Mouse (Mus musculus) embryo, embryonic 10.5 days (tissue): ENCODE measurements around the gene Keg1.
"Not testable (repeated sequence)": the region's sequence is repeated elsewhere in the genome, so short reads cannot be mapped to it uniquely, and the experiment has no call there.

Experiments used
- DNase-seq: peaks from one replicate; pipeline ENCODE4 v3.0.0-alpha.2; 2015; ENCODE audit warnings: low spot score

Keg1 gene

GRCm38 (mm10) chr19:12695590-12695989 is at the start of gene Keg1:
Gene Keg1, plus strand, starts transcription at chr19:12695786.
- DNase-seq: no peak

GRCm38 (mm10) chr19:12649511-12649910 is 46.1 kb upstream of the Keg1 start:
- DNase-seq: no peak

GRCm38 (mm10) chr19:12666156-12666555 is 29.4 kb upstream of the Keg1 start:
- DNase-seq: no peak

GRCm38 (mm10) chr19:12668601-12669000 is 27.0 kb upstream of the Keg1 start:
- DNase-seq: not testable (repeated sequence)

GRCm38 (mm10) chr19:12670139-12670538 is 25.4 kb upstream of the Keg1 start, which contains the start of gene Olfr1442:
Gene Olfr1442, plus strand, starts transcription at chr19:12670439.
- DNase-seq: no peak

- no peak for DNase-seq
Observed at GRCm38 (mm10) chr19:12671051-12671450, 24.5 kb upstream of the Keg1 start.

- DNase-seq: no peak
Observed at GRCm38 (mm10) chr19:12677812-12678211, 17.8 kb upstream of the Keg1 start, which contains the start of gene Olfr1443. Gene Olfr1443, plus strand, starts transcription at chr19:12678112.

- DNase-seq: no peak
Observed at GRCm38 (mm10) chr19:12684638-12685037, 10.9 kb upstream of the Keg1 start.

- no peak for DNase-seq
Observed at GRCm38 (mm10) chr19:12685231-12685630, 10.4 kb upstream of the Keg1 start.

- no peak for DNase-seq
Observed at GRCm38 (mm10) chr19:12696221-12696620, 635 bp downstream of the Keg1 start.

GRCm38 (mm10) chr19:12708458-12708857 is 12.9 kb downstream of the Keg1 start:
- DNase-seq: no peak

- DNase-seq: no peak
Observed at GRCm38 (mm10) chr19:12708986-12709385, 13.4 kb downstream of the Keg1 start.

- no peak for DNase-seq
Observed at GRCm38 (mm10) chr19:12719189-12719588, 23.6 kb downstream of the Keg1 start.

GRCm38 (mm10) chr19:12720463-12720862 is 24.9 kb downstream of the Keg1 start:
- DNase-seq: no peak

GRCm38 (mm10) chr19:12720919-12721318 is 25.3 kb downstream of the Keg1 start:
- not testable (repeated sequence) for DNase-seq

GRCm38 (mm10) chr19:12721596-12721995 is 26.0 kb downstream of the Keg1 start:
- DNase-seq: not testable (repeated sequence)

GRCm38 (mm10) chr19:12722308-12722707 is 26.7 kb downstream of the Keg1 start:
- peak; percentile 5 for DNase-seq

GRCm38 (mm10) chr19:12725851-12726250 is 30.3 kb downstream of the Keg1 start:
- DNase-seq: no peak

- DNase-seq: no peak
Observed at GRCm38 (mm10) chr19:12731036-12731435, 35.5 kb downstream of the Keg1 start.

GRCm38 (mm10) chr19:12731950-12732349 is 36.4 kb downstream of the Keg1 start:
- DNase-seq: no peak

- DNase-seq: no peak
Observed at GRCm38 (mm10) chr19:12756286-12756685, 60.7 kb downstream of the Keg1 start.

- no peak for DNase-seq
Observed at GRCm38 (mm10) chr19:12758936-12759478, 63.4 kb downstream of the Keg1 start.

GRCm38 (mm10) chr19:12759656-12760055 is 64.1 kb downstream of the Keg1 start:
- DNase-seq: no peak
